Mouse (Mus musculus) lung, postnatal 14 days (tissue): Measurements from ENCODE around the gene Ccdc22.

Experiments used
- DNase-seq: peaks from one replicate; pipeline ENCODE4 v3.0.0; 2021

Ccdc22 gene

GRCm38 (mm10) chrX:7573176-7574086 is 31.9 kb downstream of the Ccdc22 start, which contains the start of gene Foxp3:
TSS of gene Foxp3 (plus strand) at chrX:7573644.
- no peak for DNase-seq

DNA sequence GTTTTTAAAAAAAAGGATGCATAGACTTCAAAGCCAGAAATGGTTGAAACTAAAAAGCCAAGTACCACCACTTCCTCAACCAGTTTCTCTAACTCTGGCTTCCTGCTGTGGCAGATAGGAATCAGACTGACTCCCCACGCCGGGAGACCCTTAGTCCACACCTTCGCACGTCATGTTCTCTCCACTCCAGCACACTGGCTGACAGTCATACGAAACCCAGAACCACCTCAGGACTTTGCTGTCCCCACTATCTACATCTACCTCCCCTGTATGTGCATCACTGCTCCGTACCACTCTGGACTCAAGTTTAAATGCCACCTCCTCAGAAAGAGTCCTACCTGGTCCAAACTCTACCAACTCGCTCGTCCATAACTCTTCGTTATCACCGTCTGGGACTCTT is 32.9 kb downstream of the Ccdc22 start:
- no peak for DNase-seq

- DNase-seq: no peak
Measured at GRCm38 (mm10) chrX:7571565-7572136, 33.7 kb downstream of the Ccdc22 start.

DNA sequence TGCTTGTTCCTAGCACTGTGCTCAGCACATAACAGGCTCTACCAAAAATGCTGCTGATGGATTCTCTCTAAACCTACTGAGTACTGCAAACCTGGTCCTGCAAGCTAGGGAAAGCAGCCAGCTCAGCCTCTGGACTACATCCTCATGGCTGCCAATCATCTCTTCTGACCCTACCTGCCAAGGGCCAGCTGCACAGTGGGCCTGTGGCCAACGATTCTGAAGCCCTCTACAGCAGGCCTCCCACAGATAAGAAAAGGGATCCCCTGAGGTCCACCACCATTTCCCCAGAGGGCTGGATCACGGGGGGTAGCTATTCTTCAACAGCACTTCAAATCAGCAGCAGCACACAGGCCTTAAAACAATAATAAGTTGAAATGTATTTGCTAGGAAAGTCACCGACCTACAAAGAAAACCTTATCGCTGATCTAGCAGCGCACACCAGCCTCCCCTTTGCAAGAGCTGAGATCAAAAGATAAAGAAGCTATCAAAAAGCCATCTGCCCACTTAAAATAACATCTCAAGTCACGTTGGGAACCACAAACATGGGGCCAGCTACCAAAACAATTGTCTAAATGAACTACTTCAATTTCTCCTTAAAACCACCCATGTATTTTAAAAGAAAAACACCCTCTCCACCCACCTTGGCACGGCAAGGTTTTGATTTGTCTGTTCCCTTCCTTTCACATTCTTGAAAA is 34.7 kb downstream of the Ccdc22 start:
- DNase-seq: no peak

DNA sequence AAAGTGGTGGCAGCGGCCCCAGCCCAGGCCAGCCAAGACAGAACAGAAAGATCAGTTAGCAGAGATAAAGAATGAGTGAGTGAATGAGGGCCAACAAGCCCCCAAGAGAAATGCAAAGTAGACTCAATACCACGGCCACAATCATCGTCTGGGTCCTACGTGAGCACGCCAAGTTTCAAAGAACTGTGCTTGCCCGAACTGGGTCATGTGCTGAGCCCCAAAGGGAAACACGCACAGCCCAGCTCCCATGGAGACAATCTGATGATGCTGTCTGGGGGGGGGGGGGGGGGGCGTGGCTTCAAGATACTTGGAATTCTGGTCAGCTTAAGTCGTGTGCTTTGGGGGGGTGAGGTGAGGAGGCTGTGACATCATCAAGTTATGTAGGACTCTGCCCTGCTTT is 37.8 kb downstream of the Ccdc22 start:
- no peak for DNase-seq

DNA sequence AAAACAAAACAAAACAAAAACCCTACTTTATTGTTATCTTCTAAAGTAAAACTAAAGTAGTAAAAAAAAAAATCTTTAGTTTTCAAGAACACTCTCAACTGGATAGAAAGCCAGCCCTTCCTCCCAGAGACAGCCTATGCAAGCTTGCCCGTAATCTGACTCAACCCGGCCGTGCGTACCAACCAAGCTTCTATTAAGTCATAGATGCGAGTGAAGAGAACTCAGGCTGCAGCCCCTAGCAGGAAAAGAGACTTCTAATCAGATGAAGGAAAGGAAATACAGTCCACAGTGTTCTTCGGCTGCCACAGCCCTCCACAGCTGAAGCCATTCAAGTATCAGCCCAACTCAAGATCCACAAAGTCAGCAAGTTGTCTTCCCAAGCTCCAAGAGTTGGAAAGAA is 39.0 kb downstream of the Ccdc22 start:
- no peak for DNase-seq

- DNase-seq: no peak
Measured at GRCm38 (mm10) chrX:7563076-7563475, 42.2 kb downstream of the Ccdc22 start.

- DNase-seq: no peak
Measured at GRCm38 (mm10) chrX:7553474-7553873, 51.8 kb downstream of the Ccdc22 start.
